Mouse (Mus musculus) ovary, postnatal 10 days (tissue): ENCODE measurements around the gene Adgrl1.

Source experiments
- DNase-seq: peaks from one replicate; pipeline ENCODE4 v3.0.0; 2022; ENCODE audit warnings: low spot score

The Adgrl1 gene

GRCm38 (mm10) chr8:83901566-83902485 is 1.9 kb downstream of the Adgrl1 start:
- DNase-seq: no peak

GRCm38 (mm10) chr8:83902961-83903666 is 3.2 kb downstream of the Adgrl1 start:
- DNase-seq: no peak

DNA sequence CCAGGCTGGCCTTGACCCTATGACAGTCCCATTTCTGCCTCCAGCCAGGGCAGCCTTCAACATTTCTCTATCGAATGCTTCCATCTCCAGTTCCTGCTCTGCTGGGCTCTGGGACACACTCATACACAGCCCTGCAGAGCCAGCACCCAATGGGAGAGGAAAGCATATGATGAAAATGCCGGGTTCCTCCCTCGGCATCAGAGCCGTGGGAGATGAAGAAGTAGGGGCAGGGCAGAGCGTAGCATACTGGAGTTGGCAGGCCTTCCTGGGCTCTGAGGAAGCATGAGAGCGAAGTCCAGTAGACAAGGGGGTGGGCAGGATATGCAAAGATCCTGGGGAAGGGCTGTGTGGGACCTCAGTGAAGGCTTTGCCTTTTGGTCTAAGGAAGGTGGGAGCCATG is 8.7 kb downstream of the Adgrl1 start:
- no peak for DNase-seq

- DNase-seq: no peak
Observed at GRCm38 (mm10) chr8:83909311-83909710, 9.4 kb downstream of the Adgrl1 start.

DNA sequence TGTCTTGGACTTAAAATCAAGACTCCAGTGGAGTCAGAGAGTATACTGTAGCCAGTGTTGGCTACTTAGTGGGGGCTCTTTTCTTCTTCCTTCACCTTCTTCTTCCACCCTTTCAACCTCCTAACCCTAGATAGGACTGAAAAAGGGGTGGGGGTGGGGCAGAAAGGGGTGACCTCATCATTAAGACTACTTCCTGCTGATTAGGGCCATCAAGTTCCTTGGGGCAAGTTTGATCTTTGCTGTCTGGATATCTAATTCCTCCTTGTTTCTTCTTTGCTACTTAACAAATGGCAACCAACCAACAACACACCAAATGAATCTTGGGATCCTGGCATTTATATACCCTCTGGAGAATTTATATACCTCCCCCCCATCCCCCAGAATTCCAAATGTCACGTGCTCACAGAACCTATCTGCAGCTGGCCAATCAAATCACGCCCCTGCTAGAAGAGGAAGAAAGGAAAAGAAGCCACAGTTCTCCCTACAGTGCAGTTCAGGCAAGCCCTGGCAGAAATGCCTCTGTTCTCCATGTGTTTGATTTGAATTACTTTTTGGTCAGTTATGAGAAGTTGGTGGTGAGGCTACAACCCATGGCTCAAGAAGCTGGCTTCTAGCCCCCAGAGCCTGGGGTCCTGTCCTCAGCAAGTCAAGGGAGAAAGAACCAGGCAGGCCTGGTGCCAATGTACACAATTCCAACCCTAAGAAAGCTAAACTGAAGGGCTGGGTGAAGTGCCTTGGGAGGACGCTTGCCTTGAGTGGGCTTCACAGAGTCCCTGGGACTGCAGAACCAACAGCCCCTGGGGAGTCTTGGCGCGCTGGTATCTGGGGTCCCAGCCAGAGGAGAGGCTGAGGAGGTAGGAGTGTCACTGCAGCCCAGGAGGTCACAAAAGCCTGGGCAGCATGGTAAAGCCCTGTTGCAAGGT is 12.2 kb downstream of the Adgrl1 start:
- no peak for DNase-seq

DNA sequence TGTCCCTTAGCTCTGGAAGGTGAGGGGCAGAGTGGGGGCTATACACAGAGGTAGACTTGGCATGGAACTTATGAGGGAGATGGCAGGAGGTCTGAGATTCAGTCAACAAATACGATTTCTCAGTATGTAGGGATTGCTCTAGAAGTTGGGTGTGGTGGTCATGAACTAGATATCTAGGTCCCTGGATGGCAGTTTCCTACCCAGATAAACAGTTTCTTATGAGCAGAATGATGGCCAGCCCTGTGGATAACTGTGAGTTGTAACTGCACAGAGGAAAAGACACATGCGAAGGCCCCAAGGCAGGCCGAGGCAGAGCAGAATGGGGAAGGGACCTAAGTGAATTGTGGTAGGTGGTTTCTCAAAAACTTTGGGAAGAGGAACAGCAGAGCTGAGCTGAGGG is 14.3 kb downstream of the Adgrl1 start:
- no peak for DNase-seq

DNA sequence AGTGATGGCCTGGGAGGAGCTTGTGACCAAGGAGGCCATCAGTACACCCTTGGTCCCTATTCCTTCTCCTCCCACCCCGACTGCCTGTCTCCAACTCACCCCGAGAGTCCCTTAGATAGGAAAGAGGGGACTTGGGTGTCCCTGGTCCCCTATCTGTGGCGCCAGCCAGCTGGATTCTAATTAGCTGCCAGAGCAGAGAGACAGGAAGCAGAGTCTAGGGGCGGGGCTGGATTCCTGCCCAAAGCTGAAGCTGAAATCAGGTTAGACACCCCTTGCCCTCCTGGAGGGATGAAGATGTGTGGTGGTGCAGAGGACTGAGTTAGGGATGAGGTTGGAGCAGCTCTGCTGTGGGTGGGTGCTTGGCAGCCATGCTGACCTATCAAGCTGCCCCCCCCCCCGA is 15.0 kb downstream of the Adgrl1 start:
- DNase-seq: no peak

DNA sequence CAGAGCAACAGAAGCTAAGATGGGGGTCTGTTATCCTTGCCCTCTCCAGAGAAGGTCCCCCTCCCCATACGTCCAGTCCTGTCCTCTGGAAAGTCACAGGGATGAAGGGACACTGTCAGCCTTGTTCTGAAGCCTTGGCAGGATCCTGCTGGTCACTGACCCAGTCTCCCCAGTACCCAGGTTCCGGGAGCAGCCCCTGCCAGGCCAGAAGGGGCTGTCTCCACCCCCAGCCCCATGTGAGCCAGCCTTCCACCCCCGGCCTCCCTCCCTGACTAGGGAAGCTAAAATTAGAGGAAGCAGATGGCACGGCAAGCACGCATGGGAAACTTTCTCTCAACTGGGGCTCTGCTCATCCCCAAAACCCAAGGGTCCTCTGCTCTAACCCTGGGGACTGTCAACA is 16.1 kb downstream of the Adgrl1 start:
- no peak for DNase-seq

GRCm38 (mm10) chr8:83917566-83917965 is 17.7 kb downstream of the Adgrl1 start:
- DNase-seq: no peak

GRCm38 (mm10) chr8:83921558-83921957 is 21.7 kb downstream of the Adgrl1 start:
- peak; percentile 68 for DNase-seq

- DNase-seq: no peak
Observed at GRCm38 (mm10) chr8:83922727-83923126, 22.8 kb downstream of the Adgrl1 start.

GRCm38 (mm10) chr8:83924585-83924984 is 24.7 kb downstream of the Adgrl1 start:
- DNase-seq: no peak

DNA sequence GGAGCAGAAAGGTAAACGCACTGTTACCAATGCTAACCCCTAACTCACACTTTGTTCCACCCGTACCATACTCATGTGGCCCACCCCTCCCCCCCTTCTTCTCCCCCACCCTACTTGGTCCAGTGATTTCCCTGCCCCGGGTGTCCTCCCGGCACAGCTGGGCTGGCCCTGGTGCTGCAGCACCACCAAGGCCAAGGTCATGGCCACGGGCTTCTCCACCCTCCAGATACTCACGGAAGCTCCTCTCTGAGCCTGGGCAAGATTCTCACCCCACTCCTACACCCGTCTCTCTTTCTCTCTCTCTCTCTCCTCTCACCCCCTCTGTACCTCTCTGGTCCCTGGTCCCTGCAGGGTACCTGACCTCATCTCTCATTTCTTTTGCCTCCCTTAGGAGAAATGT is 26.4 kb downstream of the Adgrl1 start:
- DNase-seq: no peak

GRCm38 (mm10) chr8:83934222-83934621 is 34.3 kb downstream of the Adgrl1 start:
- DNase-seq: no peak

- no peak for DNase-seq
Observed at GRCm38 (mm10) chr8:83934994-83935393, 35.1 kb downstream of the Adgrl1 start.

DNA sequence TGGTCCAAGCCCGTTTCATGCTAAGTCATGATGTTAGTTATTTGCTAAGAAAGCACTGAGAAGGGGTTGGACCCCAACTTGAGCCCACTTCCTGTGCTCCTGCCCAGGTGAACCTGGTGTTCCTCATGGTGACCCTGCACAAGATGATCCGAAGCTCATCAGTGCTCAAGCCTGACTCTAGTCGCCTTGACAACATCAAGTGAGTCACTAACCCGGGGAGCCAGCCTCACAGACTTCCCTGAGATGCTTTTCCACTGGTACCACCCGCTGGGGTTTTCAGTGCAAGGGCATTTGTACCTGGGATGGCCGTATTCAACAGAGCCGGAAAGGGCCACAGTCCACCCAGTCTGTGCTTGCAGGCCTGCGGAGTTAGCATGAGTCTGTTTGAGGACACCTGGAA is 35.5 kb downstream of the Adgrl1 start:
- no peak for DNase-seq

DNA sequence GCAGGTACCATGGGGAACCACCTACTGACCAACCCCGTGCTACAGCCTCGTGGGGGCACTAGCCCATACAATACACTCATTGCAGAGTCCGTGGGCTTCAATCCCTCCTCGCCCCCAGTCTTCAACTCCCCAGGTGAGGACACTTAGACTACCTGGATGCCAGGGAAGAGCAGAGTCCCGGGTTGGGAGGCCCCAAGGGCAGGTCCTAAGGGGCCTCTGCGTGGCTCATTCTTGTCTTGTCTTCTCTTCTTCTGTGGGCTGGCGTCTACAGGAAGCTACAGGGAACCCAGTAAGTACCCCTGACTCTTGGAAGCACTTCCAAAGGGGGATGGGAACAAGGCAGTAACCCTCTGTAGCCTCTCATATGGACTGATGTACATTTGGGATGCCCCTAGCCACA is 37.7 kb downstream of the Adgrl1 start:
- no peak for DNase-seq

- DNase-seq: no peak
Observed at GRCm38 (mm10) chr8:83938330-83938729, 38.4 kb downstream of the Adgrl1 start.

DNA sequence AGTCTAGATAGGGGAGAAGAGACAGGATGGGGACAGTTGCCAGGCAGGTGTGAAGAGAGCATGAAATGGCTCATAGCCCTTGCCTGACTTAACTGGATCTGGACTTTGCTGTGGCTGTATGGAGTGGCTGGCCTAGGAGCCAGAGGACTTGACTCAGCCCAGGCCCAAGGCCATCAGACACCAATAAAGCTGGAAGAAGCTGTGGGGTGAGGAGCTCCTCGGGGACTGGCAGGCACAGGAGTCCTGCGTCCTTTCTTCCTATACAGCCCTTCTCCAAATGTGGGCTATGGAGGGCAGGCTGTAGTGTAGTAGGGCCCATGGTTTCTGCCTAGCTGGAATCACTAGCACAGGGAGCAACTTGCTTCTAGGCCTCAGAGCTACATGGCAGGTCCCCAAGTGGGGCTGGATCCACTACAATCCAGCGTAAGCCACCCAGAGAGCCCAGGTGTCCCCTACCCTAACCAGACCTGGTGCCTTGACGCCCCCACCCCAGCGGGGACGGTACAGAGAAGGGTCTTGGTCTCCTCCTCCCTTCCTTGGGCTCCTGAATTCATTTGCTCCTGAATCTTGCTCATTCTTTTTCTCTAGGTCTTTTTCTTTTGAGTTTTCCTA is 41.3 kb downstream of the Adgrl1 start:
- no peak for DNase-seq

DNA sequence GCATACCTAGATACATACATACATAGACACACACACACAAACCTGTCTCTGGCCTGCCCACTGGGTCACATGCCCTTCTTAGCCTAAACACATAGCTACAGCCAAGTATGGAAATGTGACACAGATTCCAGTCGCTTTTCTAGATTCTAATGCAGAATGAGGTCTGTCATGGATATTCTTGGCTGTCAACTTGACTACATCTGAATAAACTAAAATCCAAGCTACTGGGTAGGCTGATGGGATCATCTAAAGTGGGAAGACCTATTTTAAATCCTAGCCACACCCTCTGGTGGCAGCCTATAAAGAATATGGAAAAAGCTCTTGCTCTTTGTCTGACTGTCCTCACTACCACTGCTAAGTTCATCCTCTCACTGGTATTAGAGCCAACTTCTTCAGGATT is 42.5 kb downstream of the Adgrl1 start:
- DNase-seq: no peak

DNA sequence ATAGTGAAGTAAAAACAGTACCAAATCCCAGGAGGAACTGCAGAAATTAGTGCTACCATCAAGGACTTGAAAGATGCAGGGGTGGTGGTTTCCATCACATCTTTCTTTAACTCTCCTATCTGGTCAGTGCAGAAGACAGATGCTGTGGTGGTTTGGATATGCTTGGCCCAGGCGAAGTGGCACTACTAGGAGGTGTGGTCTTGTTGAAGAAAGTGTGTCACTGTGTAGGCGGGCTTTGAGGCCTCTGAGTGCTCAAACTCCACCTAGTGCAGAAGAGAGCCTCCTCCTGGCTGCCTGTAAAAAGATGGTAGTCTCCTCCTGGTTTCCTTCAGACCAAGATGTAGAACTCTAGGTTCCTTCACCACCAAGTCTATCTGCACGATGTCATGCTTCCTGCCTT is 45.6 kb downstream of the Adgrl1 start:
- DNase-seq: no peak

GRCm38 (mm10) chr8:83954749-83955105 is 54.8 kb downstream of the Adgrl1 start:
- DNase-seq: no peak
